Mouse (Mus musculus) heart, embryonic 10.5 days (tissue): Measurements from ENCODE around the gene Rab21. TPM values are rescaled to one million over a fixed set of nuclear protein-coding genes. Genes with fewer than 3 reads are reported as not detected.

Experiments
- DNase-seq: peaks from one replicate; pipeline ENCODE4 v3.0.0-alpha.2; 2017; ENCODE audit warnings: low spot score
- H3K27ac ChIP-seq: fragments of 300-500 bp; sonication (generic); 2 replicates; pipeline ENCODE4 v1.5.1; 2016; ENCODE audit warnings: mild to moderate bottlenecking
- H3K27me3 ChIP-seq: fragments of 300-500 bp; sonication (generic); 2 replicates; pipeline ENCODE4 v1.6.1; 2016; ENCODE audit warnings: mild to moderate bottlenecking; ENCODE audit not compliant: poor library complexity, insufficient read depth, severe bottlenecking
- H3K36me3 ChIP-seq: fragments of 300-500 bp; sonication (generic); 2 replicates; pipeline ENCODE4 v1.6.1; 2016; ENCODE audit warnings: mild to moderate bottlenecking, moderate library complexity
- H3K4me1 ChIP-seq: fragments of 300-500 bp; sonication (generic); 2 replicates; pipeline ENCODE4 v1.6.1; 2016; ENCODE audit warnings: mild to moderate bottlenecking
- H3K4me3 ChIP-seq: fragments of 300-500 bp; sonication (generic); 2 replicates; pipeline ENCODE4 v1.5.1; 2016; ENCODE audit warnings: mild to moderate bottlenecking, moderate library complexity
- H3K9me3 ChIP-seq: fragments of 300-500 bp; sonication (generic); 2 replicates; pipeline ENCODE4 v1.6.1; 2016; ENCODE audit warnings: mild to moderate bottlenecking, moderate library complexity
- WGBS: fragments of 180-500 bp; shearing (Covaris S2); methylation state at CpG from one replicate; pipeline ENCODE4 v1.1.7; 2016; 5-methylcytosine and 5-hydroxymethylcytosine counted together
- polyA plus RNA-seq: library from polyadenylated mRNA; unstranded; fragments of >200 nt; fragmentation: Nextera tagmentation; extraction: Ambion mirVana; gene quantifications from 2 replicates; pipeline ENCODE4 v1.2.1, GENCODE M21; 2016

Rab21 gene
- 3.4 and 3.6 TPM in 2 replicates for polyA plus RNA-seq

DNA sequence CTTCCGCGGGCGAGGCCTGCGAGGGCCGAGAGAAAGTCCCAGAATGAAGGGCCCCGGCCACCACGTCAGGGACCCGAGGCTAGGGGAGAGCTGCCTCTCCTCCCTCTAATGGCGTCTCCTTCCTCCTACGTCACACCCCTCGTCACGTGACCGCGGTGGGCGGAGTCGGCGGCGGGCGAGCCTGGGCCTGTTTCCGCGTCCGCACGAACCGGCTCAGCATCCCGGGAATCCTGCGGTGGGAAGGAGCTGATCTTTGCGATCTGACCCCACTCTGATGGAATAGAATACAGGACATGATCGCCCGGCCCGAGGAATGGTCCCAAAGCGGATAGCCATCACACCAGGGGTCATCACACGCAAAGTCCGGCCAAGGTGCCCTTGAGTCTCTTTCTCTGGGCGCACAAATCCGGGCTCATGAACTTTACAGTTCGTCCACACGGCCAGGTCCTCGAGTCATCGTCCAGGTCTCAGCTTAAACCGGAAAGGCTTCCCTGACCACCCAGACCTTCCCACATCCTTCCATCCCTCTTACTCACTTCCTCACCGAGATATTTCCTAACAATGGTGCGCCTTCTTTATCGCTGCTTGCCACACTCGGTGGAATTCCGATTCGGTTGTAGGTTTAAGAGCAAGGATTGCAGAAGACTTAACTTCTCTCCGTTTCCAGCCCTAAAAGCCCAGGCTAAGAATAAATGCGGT is at the start of gene Rab21:
Gene Rab21, minus strand, starts transcription at position 122 of the 699 bp plus-strand sequence.
- Histone ChIP-seq H3K36me3 (no peaks in the 10 kb centered on the region), H3K9me3 (no peaks in the 10 kb centered on the region), H3K27me3 (no peaks in the 10 kb centered on the region), H3K27ac (peak within 1 kb of the TSS; percentile 98), H3K4me1 (peaks cover 37% of the 10 kb centered on the region), H3K4me3 (peak within 1 kb of the TSS; percentile 93)
- DNase-seq, result peak; percentile 97
- under 1% methylated on average over 48 of the region's 48 CpGs for WGBS

DNA sequence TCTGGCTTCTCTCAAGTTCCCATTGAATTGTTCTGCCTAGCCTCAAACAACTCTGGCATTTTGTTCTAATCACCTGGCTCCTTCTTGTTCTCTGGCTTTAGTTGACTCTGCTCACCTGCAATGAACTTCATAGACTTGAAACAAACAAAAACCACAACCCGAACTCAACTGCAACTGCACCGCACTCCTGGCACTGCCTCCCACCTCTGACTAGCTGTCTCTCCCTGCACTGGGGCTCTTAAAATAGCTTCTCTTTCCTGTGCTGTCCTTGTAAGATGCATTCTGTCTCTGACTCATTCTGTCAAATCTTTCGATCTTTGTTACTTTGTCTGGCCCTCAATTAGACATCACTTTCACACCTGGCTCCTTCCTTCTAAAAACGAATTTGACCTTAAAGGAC is 47.8 kb upstream of the Rab21 start:
- Histone ChIP-seq H3K27ac (peak overlapping the region; percentile 92), H3K4me3 (peak overlapping the region; percentile 67; the same call in 1 of the 2 replicates), H3K36me3 (no peaks in the 10 kb centered on the region), H3K4me1 (peaks cover 19% of the 10 kb centered on the region), H3K27me3 (no peaks in the 10 kb centered on the region), H3K9me3 (no peaks in the 10 kb centered on the region)
- no peak for DNase-seq
- 65% methylated on average over 4 of the region's 4 CpGs for WGBS

DNA sequence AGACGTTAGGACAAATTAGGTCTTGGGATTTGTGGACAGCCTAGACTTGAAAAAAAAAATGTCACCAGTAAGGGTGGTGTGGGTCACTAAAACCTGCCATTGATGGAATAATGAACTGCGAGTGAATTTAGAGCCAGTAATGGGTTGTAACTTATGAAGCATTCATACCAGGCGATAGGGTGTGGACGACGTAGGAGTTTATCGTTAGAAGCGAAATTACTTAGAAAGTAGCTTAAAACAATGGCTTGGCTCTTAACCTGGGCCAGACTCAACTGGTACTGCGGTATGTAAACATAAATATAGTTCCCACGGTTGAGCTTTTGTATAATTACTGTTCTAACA is 47.2 kb upstream of the Rab21 start:
- 9% methylated on average over 9 of the region's 9 CpGs for WGBS
- Histone ChIP-seq H3K27me3 (no peaks in the 10 kb centered on the region), H3K27ac (peak overlapping the region; percentile 92), H3K9me3 (no peaks in the 10 kb centered on the region), H3K4me1 (peaks cover 19% of the 10 kb centered on the region), H3K4me3 (peak overlapping the region; percentile 67), H3K36me3 (no peaks in the 10 kb centered on the region)
- no peak for DNase-seq

DNA sequence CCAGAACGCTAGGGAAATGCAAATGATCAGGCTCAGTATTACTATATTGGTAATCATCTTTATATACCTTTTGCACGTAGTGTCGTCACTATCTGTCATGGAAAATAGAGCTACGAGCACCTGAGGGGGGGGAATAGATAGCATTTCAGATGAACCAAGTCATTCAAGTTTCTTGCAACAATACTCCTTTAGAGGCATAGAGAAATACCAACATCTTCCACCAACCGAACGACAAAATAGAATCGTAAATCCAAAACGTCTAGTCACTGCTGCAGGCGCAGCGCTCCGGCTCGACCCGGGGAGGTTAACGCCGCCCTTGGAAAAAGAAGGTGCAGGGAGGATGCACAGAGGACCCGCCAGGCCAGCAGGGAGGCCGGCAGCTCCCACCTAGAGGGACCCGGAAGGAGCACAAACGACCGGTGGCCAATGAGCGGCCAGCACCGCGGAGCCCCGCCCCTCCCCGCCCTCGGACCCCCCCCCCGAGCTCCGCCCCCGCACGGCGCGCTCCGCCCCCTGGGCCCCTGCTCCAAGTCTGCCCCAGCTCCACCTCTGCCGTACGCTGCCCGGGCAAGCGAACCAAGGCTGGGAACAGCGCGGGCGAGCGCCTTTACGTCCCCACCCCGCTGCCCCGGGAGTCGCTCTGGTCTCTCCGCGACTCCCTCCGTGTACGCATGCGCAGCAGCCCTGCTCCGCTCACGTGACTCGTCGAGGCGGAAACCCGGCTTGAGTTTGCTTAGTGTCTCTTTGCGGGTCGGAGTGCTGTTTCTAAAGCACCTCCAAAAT is 46.6 kb upstream of the Rab21 start, which contains the start of gene Tmem19:
Gene Tmem19, minus strand, starts transcription at position 662 of the 783 bp plus-strand sequence.
- H3K27ac ChIP-seq, result peak within 1 kb of the TSS; percentile 92
- H3K27me3 ChIP-seq, result no peaks in the 10 kb centered on the region
- WGBS, result under 1% methylated on average over 53 of the region's 58 CpGs
- H3K9me3 ChIP-seq, result no peaks in the 10 kb centered on the region
- DNase-seq, result peak; percentile 98
- peak within 1 kb of the TSS; percentile 67 for H3K4me3 ChIP-seq
- H3K4me1 ChIP-seq, result peaks cover 16% of the 10 kb centered on the region
- H3K36me3 ChIP-seq, result 0 out of 2 replicates have a peak, but pooled peaks cover 2% of the 10 kb centered on the region

DNA sequence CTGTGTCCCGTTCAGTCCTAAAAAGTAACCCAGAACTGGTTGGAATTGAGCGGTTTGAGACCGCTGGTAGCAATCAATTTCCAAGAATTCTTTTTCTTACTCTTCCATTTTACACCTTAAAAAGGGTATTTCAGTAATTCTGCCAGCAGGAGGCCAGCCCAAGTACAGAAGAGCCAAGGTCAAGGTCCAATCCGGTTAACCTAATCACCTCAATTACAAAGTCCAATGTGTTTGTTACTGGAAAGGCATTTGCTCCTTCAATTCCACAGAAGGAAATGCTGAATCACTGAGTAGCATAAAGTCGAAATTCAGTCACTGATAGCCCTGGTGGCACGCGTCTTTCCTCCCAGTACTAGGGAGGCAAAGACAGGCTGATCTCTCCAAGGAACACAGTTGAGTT is 43.7 kb upstream of the Rab21 start:
- no peak overlapping the region for H3K27ac ChIP-seq
- H3K27me3 ChIP-seq, result no peaks in the 10 kb centered on the region
- H3K36me3 ChIP-seq, result 0 out of 2 replicates have a peak, but pooled peaks cover 7% of the 10 kb centered on the region
- H3K9me3 ChIP-seq, result no peaks in the 10 kb centered on the region
- no peak overlapping the region for H3K4me3 ChIP-seq
- WGBS, result 89% methylated on average over 7 of the region's 7 CpGs
- DNase-seq, result no peak
- H3K4me1 ChIP-seq, result peaks cover 15% of the 10 kb centered on the region

DNA sequence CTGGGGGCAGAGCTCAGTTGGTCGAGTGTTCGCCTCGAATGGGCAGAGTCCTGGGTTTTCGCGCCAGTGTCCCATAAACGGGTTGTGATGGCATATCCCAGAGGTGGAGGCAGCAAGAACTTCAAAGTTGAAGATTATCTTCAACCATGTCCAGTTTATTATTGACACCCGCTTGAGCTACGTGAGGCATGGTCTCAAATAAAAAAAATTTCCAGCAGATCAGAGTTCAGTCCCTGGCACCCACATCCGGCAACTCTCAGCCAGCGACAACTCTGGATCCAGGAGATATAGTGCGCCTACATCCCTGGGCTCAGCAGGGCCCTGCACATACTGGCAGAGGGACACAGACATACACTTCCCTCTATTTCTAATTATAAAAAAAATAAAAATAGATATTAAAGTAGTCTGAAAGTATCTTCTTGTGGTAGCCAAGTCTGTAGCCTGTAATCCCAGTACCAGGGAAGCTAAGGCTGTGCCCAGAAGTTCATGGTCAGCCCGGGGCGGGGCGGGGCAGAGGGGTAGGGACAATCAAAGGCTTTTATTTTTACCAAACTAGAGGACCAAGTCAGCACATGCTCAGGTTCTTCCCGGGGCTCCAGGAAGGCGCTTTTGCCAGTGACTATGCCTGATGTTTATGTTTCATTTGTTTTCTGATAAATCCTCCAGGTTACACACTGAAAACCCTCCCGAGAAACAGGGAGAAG is 43.0 kb upstream of the Rab21 start:
- Histone ChIP-seq H3K27ac (no peak overlapping the region), H3K4me3 (no peak overlapping the region), H3K36me3 (0 out of 2 replicates have a peak, but pooled peaks cover 7% of the 10 kb centered on the region), H3K27me3 (no peaks in the 10 kb centered on the region), H3K4me1 (peaks cover 12% of the 10 kb centered on the region), H3K9me3 (no peaks in the 10 kb centered on the region)
- WGBS, result 91% methylated on average over 17 of the region's 17 CpGs
- no peak for DNase-seq

- Histone ChIP-seq H3K9me3 (no peaks in the 10 kb centered on the region), H3K27ac (no peak overlapping the region), H3K27me3 (no peaks in the 10 kb centered on the region), H3K4me3 (no peak overlapping the region), H3K4me1 (no peaks in the 10 kb centered on the region), H3K36me3 (0 out of 2 replicates have a peak, but pooled peaks cover 7% of the 10 kb centered on the region)
- WGBS, result 85% methylated on average over 6 of the region's 7 CpGs
- DNase-seq, result no peak
These were observed 40.7 kb upstream of the Rab21 start for GRCm38 (mm10) chr10:115356106-115356505.

DNA sequence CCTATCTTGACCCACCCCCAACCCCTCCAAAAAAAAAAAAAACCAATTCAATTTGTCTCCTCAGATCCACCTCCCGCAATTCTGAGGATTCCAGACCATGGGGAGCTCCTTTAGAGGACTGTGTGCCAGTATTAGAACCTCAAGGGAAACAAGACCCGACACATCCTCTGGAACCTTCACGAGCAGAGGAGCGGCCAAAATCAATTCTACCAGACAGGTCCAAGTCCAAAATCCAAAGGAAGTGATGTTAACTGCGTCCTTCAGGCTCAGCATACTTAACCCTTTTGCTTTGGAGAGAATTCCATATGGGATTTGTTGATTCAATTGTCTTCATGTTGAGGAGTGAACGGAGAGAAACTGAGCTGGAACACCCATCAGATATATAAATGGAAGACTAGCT is 39.6 kb upstream of the Rab21 start:
- WGBS, result 83% methylated on average over 6 of the region's 6 CpGs
- peaks cover 9% of the 10 kb centered on the region; the same call in 1 of the 2 replicates for H3K36me3 ChIP-seq
- DNase-seq, result no peak
- H3K9me3 ChIP-seq, result no peaks in the 10 kb centered on the region
- no peaks in the 10 kb centered on the region for H3K27me3 ChIP-seq
- H3K27ac ChIP-seq, result no peak overlapping the region
- no peaks in the 10 kb centered on the region for H3K4me1 ChIP-seq
- H3K4me3 ChIP-seq, result no peak overlapping the region

GRCm38 (mm10) chr10:115354553-115354952 is 39.2 kb upstream of the Rab21 start:
- DNase-seq, result no peak
- Histone ChIP-seq H3K36me3 (peaks cover 9% of the 10 kb centered on the region; the same call in 1 of the 2 replicates), H3K4me1 (no peaks in the 10 kb centered on the region), H3K27ac (no peak overlapping the region), H3K9me3 (no peaks in the 10 kb centered on the region), H3K4me3 (no peak overlapping the region), H3K27me3 (no peaks in the 10 kb centered on the region)
- 76% methylated on average over 6 of the region's 6 CpGs for WGBS

- H3K27ac ChIP-seq, result no peak overlapping the region
- H3K4me1 ChIP-seq, result no peaks in the 10 kb centered on the region
- no peak overlapping the region for H3K4me3 ChIP-seq
- no peak for DNase-seq
- H3K27me3 ChIP-seq, result no peaks in the 10 kb centered on the region
- peaks cover 11% of the 10 kb centered on the region for H3K36me3 ChIP-seq
- 70% methylated on average over 2 of the region's 2 CpGs for WGBS
- H3K9me3 ChIP-seq, result no peaks in the 10 kb centered on the region
These were observed 35.5 kb upstream of the Rab21 start for GRCm38 (mm10) chr10:115350810-115351397.

- no peaks in the 10 kb centered on the region for H3K9me3 ChIP-seq
- no peaks in the 10 kb centered on the region for H3K4me1 ChIP-seq
- no peak overlapping the region for H3K4me3 ChIP-seq
- H3K27me3 ChIP-seq, result no peaks in the 10 kb centered on the region
- no peak overlapping the region for H3K27ac ChIP-seq
- no peak for DNase-seq
- 86% methylated on average over 7 of the region's 7 CpGs for WGBS
- H3K36me3 ChIP-seq, result peaks cover 16% of the 10 kb centered on the region
These were observed 34.1 kb upstream of the Rab21 start for GRCm38 (mm10) chr10:115349509-115349908.

GRCm38 (mm10) chr10:115349029-115349428 is 33.6 kb upstream of the Rab21 start:
- no peaks in the 10 kb centered on the region for H3K27me3 ChIP-seq
- DNase-seq, result no peak
- no peaks in the 10 kb centered on the region for H3K9me3 ChIP-seq
- WGBS, result 79% methylated on average over 10 of the region's 10 CpGs
- no peak overlapping the region for H3K4me3 ChIP-seq
- H3K27ac ChIP-seq, result no peak overlapping the region
- no peaks in the 10 kb centered on the region for H3K4me1 ChIP-seq
- peaks cover 16% of the 10 kb centered on the region for H3K36me3 ChIP-seq
